Mouse (Mus musculus): Measurements from ENCODE around the gene Pld1.

DNA sequence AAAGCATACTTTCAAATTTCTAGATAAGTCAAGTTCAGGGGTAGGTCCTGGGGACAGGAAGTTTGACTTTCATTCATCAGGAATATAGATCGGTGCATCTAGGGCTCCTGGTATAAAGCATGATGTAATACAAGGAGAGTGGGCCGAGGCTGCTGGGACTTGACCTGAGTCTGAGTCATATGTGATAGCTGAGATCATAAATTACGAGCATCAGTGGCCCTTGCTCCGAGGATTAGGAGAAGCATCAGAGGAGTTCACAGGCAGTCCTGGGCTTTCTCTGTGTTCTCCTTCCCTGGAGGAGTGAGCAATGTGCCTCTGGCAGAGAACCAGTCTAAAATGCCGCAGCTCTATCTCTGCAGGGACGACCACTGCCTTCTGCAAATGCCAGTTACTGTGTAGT lies 239.8 kb downstream of the Pld1 start:
- TF ChIP-seq CTCF (IDR thresholded peaks at IDR 0.05; ENCODE audit: low read depth) = no peak
- no peak for TF ChIP-seq EP300 (optimal IDR thresholded peaks at IDR 0.05)
